Mouse (Mus musculus) heart, embryonic 11.5 days (tissue): ENCODE results near the gene Otulin. TPM values are rescaled to one million over a fixed set of nuclear protein-coding genes. Genes with fewer than 3 reads are reported as not detected.

Experiments
- microRNA-seq: library from miRNA; unstranded; fragments of <30 nt; microRNA quantifications from one replicate; pipeline ENCODE4, GENCODE M21; 2016; ENCODE audit warnings: borderline number of aligned reads
- polyA plus RNA-seq: library from polyadenylated mRNA; unstranded; fragments of >200 nt; fragmentation: Nextera tagmentation; extraction: Ambion mirVana; gene quantifications from 2 replicates; pipeline ENCODE4 v1.2.1, GENCODE M21; 2014

The Otulin gene
- polyA plus RNA-seq, 1 experiment from 2014 or later: 26.7 TPM

Small RNA genes within 50 kb of the gene (microRNA-seq; reads per million reads assigned to microRNA genes)
- 0.27 reads per million for gene Mir7117

Other genes starting within 250 kb of the Otulin start
- gene Ank, start 164.0 kb downstream of the Otulin start, polyA plus RNA-seq: 11.9 and 13.5 TPM in 2 replicates
- 3.5 and 5.4 TPM in 2 replicates for gene Otulinl, start 50.9 kb upstream of the Otulin start, polyA plus RNA-seq